Mouse (Mus musculus): ENCODE data around the gene Pgghg. TPM values are rescaled to one million over a fixed set of nuclear protein-coding genes. Genes with fewer than 3 reads are reported as not detected.

Gene Pgghg
- total RNA-seq, 1 experiment from 2014 or later = 10.6 TPM

DNA sequence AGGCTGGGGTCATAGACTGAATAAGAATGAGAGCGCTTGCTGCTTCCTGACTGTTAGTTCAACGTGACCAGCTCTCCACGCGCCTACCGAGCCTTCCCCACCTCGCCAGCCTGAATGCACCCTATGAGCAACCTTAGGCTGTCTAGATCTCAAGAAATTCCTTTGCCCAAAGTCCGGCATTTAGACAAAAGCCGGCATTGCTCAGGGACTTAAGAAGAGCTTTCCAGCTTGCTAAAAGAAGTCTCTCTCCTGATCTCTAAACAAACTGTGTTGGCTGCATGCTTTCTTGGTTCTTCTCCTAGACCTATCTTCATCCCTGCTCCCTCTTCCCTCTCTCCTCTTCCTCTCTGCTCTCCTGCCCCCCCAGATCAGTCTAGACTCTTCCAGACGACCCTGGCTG lies 33.7 kb downstream of the Pgghg start:
- no peak for ATAC-seq (replicated peaks; ENCODE audit: insufficient number of reproducible peaks, low FRiP score, low TSS enrichment, poor library complexity, severe bottlenecking)

DNA sequence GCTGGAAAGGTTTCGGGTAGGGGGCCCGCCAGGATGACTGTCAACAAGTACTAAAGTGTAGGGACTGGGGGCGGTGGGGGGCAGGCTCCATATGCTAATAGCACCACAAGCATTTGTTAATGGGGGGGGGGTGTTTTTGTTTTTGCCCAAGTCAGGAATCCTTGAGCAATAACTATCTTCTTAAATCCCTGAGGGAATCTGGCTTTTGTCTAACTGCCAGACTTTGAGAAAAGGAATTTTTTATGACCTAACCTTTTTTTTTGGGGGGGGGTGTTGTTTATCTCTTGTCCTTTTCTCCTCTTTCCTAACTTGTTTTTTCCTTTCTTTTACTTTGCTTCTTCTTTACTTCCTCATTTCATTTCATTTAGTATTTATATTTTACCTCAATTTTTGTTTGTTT lies 34.3 kb downstream of the Pgghg start:
- ATAC-seq (replicated peaks; ENCODE audit: insufficient number of reproducible peaks, low FRiP score, low TSS enrichment, poor library complexity, severe bottlenecking) = no peak

DNA sequence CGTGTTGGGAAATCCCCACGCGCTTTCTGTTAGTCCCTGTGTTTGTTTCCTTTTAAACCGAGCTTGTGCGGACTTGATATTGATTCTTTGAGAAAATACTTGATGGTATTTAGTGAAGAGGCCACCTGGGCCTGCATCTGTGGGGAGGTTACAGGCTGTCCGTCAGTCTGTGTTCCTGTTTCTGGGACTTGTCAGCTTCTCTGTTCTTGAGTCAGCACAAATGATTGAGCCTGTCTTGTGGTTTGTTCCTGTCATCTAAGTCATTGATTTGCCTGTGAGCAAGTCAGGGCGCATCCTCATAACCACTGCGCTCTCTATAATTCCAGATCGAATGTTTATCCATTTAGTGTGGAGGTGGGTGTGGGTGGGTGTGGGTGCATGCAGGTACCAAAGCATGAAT lies 35.5 kb downstream of the Pgghg start:
- peak; percentile 59; the same call in 1 of the 2 replicates for ATAC-seq (replicated peaks; ENCODE audit: insufficient number of reproducible peaks, low FRiP score, low TSS enrichment, poor library complexity, severe bottlenecking)

DNA sequence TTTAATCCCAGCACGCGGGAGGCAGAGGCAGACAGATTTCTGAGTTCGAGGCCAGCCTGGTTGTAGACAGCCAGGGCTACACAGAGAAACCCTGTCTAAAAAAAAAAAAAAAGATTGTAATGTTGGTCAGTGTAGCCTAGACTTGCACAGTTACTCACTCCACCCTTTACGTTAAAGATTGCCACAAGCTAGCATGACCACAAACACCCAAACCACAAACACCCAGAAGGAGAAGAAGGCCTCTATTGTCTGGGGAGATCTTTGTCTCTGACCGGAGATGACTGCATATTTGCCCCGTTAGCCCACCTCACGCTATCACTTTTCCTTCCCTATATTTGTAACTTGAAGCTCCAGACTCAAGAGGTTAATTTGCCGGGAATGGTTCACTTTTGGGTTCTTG lies 40.5 kb downstream of the Pgghg start:
- peak; percentile 91 for ATAC-seq (replicated peaks; ENCODE audit: insufficient number of reproducible peaks, low FRiP score, low TSS enrichment, poor library complexity, severe bottlenecking)

DNA sequence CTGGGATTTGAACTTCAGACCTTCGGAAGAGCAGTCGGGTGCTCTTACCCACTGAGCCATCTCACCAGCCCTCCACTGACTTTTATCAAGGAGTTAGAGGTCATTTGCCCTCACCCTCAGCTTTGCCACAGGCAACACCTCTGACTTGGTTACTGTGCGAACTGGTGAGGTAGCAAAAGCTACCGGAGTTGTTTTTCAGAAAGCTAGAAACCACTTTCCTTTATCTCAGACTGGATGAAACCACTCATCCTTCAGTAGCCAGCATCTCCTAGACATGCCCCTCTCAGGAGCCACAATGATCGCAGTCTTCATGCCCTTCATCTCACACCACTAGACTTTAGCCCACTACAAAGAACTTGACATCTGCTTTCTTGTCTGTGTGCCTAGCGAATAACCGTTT lies 41.8 kb downstream of the Pgghg start:
- ATAC-seq (replicated peaks; ENCODE audit: insufficient number of reproducible peaks, low FRiP score, low TSS enrichment, poor library complexity, severe bottlenecking) = no peak

DNA sequence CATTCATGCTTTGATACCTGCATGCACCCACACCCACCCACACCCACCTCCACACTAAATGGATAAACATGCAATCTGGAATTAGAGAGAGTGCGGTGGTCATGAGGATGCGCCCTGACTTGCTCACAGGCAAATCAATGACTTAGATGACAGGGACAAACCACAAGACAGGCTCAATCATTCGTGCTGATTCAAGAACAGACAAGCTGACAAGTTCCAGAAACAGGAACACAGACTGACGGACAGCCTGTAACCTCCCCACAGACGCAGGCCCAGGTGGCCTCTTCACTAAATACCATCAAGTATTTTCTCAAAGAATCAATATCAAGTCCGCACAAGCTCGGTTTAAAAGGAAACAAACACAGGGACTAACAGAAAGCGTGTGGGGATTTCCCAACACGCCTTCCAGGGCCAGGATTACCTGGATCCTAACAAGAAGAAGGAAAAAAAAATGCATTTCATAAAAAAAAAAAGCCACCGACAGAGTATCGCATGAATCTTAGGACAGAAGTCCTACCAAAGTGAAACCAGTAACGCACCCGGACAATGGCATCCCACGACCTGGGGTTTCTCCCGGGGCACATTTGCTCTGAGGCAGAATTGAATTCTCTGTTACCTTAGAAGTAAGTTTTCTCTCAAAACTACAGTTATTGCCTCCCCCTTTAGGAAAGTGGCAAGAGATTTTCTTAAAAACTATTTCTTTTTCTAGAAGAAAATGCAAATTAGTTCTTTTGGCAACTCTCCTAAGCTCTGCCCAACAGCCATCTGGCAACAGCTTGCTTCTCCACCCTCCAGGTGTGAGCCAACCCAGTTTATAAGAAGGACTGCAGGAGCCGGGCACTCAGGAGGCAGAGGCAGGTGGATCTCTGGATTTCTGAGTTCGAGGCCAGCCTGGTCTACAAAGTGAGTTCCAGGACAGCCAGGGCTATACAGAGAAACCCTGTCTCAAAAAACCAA lies 46.3 kb downstream of the Pgghg start:
- no peak for ATAC-seq (replicated peaks; ENCODE audit: insufficient number of reproducible peaks, low FRiP score, low TSS enrichment, poor library complexity, severe bottlenecking)

DNA sequence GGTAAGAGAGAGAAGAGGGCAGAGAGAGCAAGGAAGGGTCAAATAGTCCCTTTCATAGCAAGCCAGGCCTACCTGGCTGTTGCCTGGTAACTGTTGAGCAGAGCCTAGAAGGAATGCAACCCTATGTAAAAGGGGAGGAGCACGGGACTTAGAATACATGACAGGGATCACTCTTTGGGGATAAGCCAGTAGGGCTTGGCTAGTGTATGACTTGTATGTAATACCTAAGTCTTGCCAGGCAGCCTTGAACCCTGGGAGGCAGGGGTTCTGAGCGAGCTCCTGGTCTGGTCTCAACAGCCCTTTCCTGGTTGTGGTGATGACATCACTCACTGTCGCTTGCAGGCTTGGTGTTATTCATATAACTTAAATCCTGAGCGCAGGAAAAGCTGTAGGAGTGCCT lies 47.8 kb downstream of the Pgghg start:
- no peak for ATAC-seq (replicated peaks; ENCODE audit: insufficient number of reproducible peaks, low FRiP score, low TSS enrichment, poor library complexity, severe bottlenecking)

DNA sequence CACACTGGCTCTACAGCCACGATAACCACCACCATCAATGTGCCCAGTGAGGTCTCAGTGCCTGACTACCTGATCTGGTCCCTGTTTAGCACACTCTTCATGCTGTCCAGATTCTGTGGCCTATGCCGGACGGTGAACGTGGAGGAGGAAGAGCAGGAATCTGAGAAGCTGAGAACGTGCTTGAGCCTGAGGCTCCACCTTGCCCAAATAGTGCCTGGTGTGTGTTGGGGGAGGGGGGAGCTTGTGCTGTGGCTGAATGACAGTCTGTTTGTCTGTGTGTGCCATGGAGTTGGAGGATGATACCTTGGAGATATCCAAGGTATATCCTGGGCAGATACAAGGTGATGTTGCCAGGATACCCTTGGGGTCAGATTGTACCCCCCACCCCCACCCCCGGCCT lies 49.0 kb downstream of the Pgghg start:
- no peak; the same call in 1 of the 2 replicates for ATAC-seq (replicated peaks; ENCODE audit: insufficient number of reproducible peaks, low FRiP score, low TSS enrichment, poor library complexity, severe bottlenecking)

DNA sequence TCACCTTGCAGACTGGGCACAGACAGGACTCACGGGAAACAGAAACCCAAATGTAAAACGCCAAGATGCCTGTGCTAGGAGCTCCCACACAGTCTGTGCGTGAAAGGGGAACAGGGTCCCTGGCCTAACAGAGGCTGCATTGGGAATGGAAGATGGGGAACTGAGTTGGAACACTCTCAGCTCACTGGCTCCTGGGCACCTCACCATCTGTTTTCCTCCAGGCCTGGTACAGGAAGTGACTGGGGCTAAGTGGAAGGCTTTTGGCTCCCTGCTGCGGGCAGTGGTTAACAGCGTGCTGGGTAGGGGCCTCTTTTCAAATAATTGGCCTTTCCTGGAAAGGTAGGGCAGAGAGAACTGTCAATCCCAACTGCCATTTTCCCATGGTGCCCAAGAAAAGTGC lies 49.4 kb downstream of the Pgghg start:
- peak; percentile 45; the same call in 1 of the 2 replicates for ATAC-seq (replicated peaks; ENCODE audit: insufficient number of reproducible peaks, low FRiP score, low TSS enrichment, poor library complexity, severe bottlenecking)

DNA sequence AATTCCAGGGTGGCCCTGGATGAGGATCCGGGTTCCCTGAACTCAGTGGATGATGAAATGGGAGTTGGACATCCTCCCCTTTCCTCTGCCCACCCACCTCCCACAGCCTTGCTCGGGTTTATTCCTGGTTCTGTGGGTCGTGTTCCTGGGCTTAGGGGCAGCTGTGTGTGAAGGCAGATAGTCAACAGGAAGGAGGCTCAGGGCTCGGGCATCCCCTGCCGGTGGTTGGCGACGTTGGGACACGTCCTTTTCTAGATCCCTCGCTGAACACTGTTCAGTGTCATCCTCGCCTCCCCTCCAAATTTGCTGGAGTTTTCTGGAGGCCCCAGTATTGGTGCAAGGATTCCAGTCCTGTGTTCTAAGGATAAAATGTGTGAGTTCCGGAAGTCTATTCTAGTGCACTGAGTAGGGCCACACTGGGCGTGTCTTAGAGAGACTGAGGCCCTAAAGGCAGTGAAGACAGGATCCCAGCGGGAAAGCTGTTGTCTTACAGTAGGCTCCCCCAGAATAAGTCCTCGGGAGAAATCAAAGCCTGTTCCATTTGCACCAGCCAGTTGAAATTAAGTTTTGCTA lies 50.0 kb downstream of the Pgghg start:
- ATAC-seq (replicated peaks; ENCODE audit: insufficient number of reproducible peaks, low FRiP score, low TSS enrichment, poor library complexity, severe bottlenecking) = no peak

Other genes with a start within 250 kb of the Pgghg start
- not detected in 3 replicates for gene Olfr541, start 244.1 kb upstream of the Pgghg start, total RNA-seq (2017)
- gene Cyp2e1, start 177.7 kb upstream of the Pgghg start, total RNA-seq (2017) = not detected in 3 replicates
- gene Syce1, start 153.5 kb upstream of the Pgghg start, total RNA-seq (2017) = not detected in 3 replicates
- 0.29 TPM in 1 of 3 replicates, not detected in the others for gene Zfp941, start 119.2 kb upstream of the Pgghg start, total RNA-seq (2017)
- not detected in 3 replicates for gene Urah, start 106.4 kb upstream of the Pgghg start, total RNA-seq (2017)
- not detected in 3 replicates for gene Scgb1c1, start 95.8 kb upstream of the Pgghg start, total RNA-seq (2017)
- not detected in 3 replicates for gene Odf3, start 93.6 kb upstream of the Pgghg start, total RNA-seq (2017)
- gene Gm45785, start 85.1 kb upstream of the Pgghg start, total RNA-seq (2017) = 0.58 to 9.3 TPM in 2 of 3 replicates, not detected in the other
- 62.6 to 73.7 TPM (median 72.9 TPM) in 3 replicates for gene Ric8a, start 84.4 kb upstream of the Pgghg start, total RNA-seq (2017)
- 21.5 to 28.2 TPM (median 25.0 TPM) in 3 replicates for gene Bet1l, start 83.8 kb upstream of the Pgghg start, total RNA-seq (2017)
- 119 to 165 TPM (median 132 TPM) in 3 replicates for gene Psmd13, start 59.4 kb upstream of the Pgghg start, total RNA-seq (2017)
- 8.0 to 12.6 TPM (median 12.2 TPM) in 3 replicates for gene Sirt3, start 59.1 kb upstream of the Pgghg start, total RNA-seq (2017)
- gene Cox8b, start 40.9 kb upstream of the Pgghg start, total RNA-seq (2017) = not detected in 3 replicates
- 0.10 TPM in 1 of 3 replicates, not detected in the others for gene Nlrp6, start 20.5 kb upstream of the Pgghg start, total RNA-seq (2017)
- gene Ifitm5, start 8.9 kb downstream of the Pgghg start, total RNA-seq (2017) = 2.4 TPM in 1 of 3 replicates, not detected in the others
- gene Gm45717, start 14.5 kb downstream of the Pgghg start, total RNA-seq (2017) = not detected in 3 replicates
- 203 to 367 TPM (median 305 TPM) in 3 replicates for gene Ifitm2, start 14.6 kb downstream of the Pgghg start, total RNA-seq (2017)
- gene Ifitm1, start 25.8 kb downstream of the Pgghg start, total RNA-seq (2017) = 38.2 to 83.6 TPM (median 70.9 TPM) in 3 replicates
- 384 to 854 TPM (median 711 TPM) in 3 replicates for gene Ifitm3, start 69.4 kb downstream of the Pgghg start, total RNA-seq (2017)
- 268 to 573 TPM (median 450 TPM) in 3 replicates for gene Ifitm6, start 76.5 kb downstream of the Pgghg start, total RNA-seq (2017)
- not detected in 3 replicates for gene Gm17387, start 87.7 kb downstream of the Pgghg start, total RNA-seq (2017)
- 0.10 TPM in 1 of 3 replicates, not detected in the others for gene B4galnt4, start 119.7 kb downstream of the Pgghg start, total RNA-seq (2017)
- 14.0 to 17.9 TPM (median 14.2 TPM) in 3 replicates for gene Pkp3, start 136.8 kb downstream of the Pgghg start, total RNA-seq (2017)
- gene Sigirr, start 159.2 kb downstream of the Pgghg start, total RNA-seq (2017) = 9.1 to 25.0 TPM (median 12.5 TPM) in 3 replicates
- gene Ano9, start 176.4 kb downstream of the Pgghg start, total RNA-seq (2017) = not detected in 3 replicates
- gene Ptdss2, start 181.0 kb downstream of the Pgghg start, total RNA-seq (2017) = 1.4 to 6.9 TPM (median 1.5 TPM) in 3 replicates
- 73.1 to 101 TPM (median 77.7 TPM) in 3 replicates for gene Rnh1, start 231.5 kb downstream of the Pgghg start, total RNA-seq (2017)